Mouse (Mus musculus) brain, adult 2 months (tissue): ENCODE measurements around the gene Mllt11.

Experiments
- DNase-seq: peaks from one replicate; pipeline ENCODE4 v3.0.0; 2011; ENCODE audit warnings: low read depth, low spot score

Mllt11 gene

DNA sequence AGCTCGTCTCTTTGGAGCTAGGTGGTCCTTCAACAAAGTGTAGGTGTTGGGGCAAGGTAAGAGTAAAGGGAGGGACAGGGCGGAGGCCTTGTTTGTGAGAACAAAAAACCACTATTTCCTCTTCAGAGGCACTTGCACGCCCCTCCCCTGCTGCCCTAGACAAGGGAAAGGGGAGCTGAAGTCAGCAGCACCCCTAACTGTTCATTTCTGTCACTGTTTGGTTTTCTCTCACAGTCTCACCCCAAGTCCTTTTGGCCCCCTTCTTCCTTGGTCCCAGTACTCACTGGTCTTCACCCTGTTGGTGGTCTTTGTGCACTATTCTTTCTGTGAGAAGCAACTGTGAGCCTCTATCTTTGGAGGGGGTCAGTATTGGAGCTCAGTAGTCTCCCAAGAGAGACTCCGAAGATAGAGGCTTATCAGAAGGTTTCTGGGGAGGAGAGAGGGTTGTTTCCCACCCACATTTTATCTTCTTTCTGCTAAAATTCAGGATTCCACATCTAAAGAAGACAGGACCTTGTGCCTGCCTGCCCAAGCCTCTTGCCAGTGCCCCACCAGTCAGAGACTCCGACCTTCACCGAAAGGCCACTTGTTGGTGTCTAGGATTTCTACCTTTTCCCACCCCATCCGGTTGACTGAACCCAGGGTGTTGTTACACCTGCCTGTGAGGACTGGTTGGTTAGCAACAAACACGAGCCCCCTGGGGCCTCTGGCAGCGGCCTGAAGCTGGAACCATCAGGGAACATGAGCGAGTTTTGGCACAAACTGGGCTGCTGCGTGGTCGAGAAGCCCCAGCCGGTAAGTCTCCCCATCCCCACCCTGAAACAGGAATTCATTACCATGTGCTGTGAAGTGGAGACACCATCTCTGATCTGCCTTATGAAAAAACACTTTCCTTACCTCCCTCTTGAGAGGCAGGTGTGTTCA is at the start of gene Mllt11:
Mllt11 (minus strand) TSS at position 874 of the 924 bp plus-strand sequence.
- no peak for DNase-seq

DNA sequence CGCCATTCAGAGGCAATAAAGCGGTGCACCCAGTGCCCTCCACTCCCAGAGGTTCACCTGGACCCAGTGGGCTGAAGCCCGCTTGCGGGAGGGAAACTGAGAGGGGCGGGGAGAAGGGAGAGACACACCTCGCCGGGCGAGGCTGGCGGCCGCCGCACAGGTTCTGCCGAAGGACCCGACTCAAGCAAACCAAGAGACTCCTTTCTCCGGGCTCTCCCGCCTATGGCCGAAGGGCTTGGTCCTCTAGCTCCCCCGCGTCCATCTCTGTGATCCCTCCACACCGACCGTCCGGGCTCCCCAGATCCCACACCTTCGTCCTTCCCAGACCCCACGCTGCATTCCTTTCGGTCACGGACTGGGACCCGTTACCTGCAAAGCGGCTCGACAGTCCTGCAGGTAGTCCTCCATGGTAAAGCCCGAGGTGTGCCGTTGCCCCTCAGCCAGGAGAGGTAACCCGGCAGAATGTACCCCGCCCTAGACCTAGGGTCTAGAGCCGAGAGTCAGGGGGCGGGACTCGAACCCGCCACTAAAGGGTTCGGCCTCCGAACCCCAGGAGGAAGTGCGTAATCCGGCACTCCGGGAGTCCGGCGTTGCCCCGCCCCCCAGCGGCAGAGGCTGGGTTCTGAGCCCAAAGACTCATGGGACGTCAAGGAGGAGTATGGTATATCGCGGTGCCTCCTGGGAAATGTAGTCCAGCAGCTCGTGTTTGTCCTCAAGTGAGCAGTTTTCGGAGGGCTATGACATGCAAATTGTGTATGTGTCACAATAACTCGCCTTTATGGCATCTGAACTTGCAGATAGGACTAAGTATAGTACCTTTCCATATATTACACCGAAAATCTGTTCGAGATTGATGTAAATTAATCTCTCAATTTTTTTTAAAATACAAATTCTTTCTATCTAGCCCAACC is 49.5 kb upstream of the Mllt11 start, which contains the start of the genes Mindy1 and Prune1:
Mindy1 (plus strand) TSS at position 130 of the 911 bp plus-strand sequence.
Prune1 (minus strand) TSS at position 861 of the 911 bp plus-strand sequence.
- DNase-seq = peak; percentile 99

DNA sequence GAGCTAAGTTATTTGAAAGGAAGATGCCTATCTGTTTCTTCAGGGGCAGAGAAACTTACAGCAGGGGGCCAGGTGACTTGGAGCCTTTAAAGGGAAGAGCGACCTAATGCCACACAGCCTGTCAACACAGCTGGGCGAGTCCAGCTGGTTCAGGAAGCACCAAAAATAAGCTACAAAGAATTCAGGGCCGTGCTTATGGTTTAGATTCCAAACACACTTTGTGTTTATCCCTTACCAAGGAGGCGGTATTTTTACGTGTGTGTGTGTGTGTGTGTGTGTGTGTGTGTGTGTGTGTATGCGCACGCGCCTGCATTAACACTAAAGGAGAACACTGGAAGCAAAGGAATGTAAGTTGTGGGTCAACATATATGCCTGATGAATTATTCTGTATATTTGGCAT is 48.8 kb upstream of the Mllt11 start:
- peak; percentile 56 for DNase-seq

DNA sequence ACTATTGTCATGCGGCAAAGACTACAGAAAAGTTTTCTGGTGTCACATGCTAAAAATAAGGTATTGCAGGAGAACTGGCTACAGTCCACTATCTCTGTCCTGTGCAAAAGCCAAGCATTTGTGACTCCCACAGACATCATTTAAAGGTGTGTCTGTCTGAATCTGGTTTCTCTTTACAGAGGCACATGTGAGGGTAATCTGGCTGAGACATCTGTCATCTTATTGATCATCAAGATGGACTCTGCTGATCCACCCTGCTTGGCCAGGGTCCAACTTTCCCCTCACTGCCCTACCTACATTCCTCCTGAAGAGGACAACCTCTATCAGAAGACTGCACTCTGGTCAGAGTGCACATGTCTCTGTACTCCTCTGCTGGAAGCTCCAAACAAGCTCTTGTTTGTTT is 45.2 kb upstream of the Mllt11 start:
- no peak for DNase-seq

DNA sequence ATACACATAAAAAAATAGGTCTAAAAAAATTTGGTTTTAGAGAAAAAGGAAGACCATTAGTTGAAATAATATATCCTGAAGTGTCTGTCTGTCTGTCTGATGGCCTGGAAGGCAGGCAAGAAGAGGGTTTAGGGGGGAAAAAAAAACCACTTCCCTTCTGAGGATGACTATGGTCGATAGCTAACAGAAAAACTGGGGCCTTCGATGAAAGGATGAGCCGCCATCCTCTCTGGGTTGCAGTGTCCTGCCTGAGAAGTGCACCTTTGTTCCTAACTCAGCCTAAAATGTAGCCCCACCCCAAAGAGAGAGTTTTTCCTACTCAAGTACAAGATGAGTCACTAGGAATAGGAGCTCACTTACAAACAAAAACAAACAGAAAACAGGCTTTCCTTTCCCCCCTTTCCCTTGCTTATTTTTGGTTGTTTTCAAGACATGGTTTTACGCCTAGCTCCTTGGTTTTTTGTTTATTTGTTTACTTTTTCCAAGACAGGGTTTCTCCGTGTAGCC is 44.5 kb upstream of the Mllt11 start:
- no peak for DNase-seq

DNA sequence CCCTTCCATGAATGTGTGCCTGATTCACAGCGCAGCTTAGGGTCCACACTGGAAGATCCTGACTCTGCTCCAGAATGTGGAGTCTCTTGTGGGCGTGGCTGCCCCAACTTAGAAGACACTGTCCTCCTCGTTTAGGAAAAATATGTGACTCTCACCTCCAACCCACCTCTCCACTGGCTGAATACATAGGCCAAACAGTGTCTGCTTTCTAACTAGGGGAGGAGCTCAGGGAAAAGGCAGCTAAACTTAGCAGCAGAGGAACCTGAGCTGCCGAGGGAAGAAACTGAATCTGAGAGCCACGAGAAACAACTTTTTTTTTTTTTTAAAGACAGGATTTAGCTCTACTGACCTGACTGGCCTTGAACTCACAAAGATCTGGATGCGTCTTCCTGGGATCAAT is 43.2 kb upstream of the Mllt11 start:
- DNase-seq = no peak

DNA sequence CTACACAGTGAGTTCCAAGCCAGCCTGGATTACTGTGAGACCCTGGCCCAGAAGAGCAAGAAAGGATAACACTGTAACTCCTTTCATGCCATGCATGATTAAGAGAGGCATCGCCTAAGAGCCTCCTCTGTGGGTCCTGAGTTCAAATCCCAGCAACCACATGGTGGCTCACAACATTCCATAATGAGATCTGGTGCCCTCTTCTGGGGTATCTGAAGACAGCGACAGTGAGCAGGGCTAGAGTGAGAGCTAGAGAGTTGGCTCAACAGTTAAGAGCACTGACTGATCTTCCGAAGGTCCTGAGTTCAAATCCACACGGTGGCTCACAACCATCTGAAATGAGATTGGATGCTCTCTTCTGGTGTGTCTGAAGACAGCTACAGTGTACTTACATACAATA is 42.5 kb upstream of the Mllt11 start:
- DNase-seq = no peak

DNA sequence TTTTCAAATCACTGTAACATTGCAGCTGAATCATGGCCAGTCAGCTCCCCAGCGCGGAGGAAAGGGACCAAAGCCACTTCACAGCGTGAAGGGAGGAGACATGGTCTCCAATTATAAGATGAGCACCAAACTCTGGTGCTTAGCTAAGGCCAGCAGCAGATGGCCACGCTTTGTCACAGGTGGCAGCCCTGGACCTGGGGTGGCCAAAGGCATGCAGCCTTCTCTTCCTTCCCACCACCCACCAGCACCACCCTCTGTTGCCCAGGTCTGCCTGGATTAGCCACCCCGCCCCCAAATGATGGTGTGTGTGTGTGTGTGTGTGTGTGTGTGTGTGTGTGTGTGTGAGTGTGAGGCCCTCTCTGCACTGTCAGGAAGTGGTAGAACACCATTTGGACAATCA is 41.5 kb upstream of the Mllt11 start:
- peak; percentile 98 for DNase-seq

DNA sequence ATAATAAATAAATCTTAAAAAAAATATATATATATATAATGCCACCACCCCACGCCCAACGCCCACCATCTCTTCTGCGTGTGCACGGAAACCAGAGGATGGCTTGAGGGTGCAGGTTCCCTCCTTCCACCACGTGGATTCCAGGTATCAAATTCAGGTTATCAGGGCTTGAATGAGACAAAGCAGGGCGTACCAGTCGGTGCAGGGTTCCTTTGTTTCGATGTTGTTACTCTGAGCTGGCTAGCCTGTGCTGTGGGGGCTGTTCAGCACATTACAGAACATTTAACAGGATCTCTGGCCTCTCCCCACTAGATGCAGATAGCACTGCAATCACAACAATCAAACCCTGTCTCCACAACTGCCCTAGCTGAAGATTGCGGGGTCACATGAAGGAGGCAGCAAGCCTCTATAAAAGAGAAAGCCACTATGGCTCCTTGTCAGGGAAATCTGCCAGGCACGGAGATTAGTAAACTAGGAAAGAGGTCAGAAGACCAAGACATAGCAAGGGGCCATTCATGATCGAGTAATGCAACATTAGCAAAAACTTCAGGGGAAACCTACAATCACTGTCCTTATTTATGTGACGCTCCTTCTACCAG is 38.9 kb upstream of the Mllt11 start:
- DNase-seq = peak; percentile 24

DNA sequence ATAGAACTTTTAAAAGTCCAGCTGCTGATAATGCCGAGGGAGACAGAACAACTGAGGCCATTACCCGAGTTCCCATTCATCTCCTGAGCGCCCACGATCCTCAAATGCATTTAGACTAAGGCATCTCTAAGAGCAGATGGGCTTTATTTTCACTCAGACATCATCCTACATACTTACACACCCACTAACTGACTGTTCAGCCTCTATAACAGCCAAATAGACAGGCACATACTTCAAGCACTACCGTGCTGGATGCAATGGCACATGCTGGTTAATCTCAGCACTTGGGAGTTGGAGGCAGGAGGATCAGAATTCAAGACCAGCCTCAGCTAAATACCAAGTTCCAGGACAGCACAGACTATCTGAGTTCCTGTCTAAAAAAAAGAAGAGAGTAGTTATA is 37.8 kb upstream of the Mllt11 start:
- DNase-seq = peak; percentile 81

DNA sequence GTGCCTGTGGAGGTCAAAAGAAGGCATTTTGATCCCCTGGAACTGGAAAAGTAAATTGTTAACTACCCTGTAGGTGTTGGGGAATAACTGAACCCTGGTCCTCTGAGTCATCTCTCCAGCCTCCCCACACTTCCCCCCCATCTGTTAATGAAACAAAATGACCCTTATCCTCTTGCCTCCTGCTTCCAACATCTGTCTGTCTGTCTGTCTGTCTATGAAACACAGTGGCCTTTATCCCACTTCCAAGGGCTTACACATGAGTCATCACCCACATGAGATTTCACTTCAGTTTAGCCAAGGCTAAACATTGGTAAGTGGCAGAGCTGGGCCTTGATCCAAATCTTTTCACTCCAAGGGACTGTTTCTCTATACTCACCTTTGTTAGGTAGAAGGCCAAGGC is 35.9 kb upstream of the Mllt11 start:
- no peak for DNase-seq

DNA sequence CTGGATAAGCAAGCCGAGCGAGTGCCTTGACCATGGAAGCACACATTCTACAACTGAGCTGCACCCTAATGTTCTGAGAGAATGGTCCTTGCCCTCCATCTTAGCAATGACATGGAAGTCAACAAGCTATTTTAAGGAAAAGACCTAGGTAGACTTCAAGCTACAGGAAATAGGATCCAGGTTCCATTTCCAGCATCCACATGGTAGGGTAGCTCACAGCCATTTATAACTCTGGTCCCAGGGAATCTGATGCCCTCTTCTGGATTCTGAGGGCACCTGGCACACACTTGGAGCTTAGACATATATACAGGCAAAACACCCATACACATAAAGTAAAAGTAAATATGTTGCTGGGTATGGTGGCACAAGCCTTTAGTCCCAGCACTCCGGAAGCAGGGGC is 34.1 kb upstream of the Mllt11 start:
- DNase-seq = no peak

DNA sequence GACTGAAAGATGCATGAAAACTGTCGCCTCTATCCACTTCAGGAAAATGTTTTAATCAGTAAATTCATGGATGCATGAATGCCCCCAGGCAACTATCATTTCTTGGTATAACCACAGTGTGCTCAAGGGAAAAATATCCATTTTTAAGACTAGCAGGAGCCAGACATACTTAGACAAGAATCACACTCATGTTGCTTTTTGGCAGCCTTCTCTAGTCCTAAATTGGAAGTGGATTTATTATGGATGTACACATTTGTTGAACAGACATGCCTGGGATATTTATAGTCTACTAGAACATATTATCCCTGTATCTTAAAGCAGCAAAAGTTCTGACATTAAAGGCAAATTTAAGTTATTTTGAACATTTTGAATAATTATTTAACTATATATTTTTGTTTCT is 32.8 kb upstream of the Mllt11 start:
- DNase-seq = peak; percentile 69

DNA sequence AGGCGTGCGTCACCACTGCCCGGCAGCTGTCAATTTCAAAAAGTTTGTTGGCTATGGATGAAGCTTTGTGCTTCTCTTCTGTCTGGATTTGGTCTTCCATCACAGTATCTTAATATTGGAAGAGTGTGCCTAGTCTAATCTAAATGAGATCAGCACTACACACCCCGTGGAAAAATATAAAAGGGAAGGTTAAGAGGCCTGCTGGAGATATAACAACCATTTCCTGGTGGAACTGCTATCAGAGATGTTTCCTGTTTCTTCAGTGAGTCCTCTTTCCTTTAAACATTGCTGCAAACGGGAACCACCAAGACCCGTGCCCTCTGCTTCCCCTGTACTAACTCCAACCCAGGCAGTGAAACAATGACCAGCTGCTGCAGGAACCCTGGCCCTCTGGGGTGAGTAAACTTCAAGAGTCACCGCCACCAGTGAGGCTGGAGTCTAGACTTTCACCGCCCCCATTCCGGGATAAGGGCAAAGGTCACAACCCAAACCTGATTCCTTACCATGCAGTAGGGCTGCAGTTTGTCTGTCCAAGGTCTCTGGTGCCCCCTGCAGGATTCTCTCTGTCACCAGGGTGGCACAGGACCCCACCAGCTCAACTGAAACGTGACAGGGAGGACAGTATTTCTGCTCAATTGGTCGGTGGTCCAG is 31.2 kb upstream of the Mllt11 start:
- peak; percentile 64 for DNase-seq

DNA sequence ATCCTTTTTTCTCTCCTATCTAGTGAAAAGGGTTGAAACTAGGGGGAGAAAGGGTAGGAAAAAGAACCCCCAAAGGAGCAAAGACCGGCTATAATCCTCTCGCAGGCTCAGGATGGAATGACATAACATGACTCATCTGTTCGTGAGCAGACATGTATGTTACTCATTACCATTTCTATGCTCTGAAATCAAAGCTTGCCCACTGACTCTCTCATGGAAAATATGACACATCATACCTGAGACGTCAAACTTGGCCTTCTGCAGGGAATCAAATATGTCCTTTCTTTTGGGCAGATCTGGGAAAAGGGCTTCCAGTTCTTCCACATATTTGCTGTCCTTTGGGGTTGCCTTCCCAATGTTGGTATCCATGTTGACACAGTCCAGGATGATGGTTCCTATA is 30.0 kb upstream of the Mllt11 start:
- no peak for DNase-seq

DNA sequence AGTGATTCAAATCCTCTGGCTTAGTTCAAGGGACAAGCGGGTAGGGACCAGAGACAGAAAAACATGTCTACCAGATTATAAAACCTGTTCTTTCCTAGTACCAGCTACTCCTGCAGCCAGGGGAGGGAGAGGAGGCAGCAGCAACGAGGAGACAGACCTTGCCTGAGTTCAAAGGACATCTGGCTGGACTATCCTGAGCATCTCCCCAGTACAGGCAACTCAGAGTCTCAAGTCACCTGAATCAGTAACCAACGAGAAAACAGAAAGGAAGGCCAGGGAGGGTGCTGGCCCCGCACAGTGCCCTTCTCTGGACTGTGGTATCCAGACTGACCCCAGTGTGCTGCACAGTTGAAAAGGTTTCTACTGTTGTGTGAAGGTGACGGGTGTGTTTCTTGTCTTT is 25.0 kb upstream of the Mllt11 start:
- DNase-seq = no peak

DNA sequence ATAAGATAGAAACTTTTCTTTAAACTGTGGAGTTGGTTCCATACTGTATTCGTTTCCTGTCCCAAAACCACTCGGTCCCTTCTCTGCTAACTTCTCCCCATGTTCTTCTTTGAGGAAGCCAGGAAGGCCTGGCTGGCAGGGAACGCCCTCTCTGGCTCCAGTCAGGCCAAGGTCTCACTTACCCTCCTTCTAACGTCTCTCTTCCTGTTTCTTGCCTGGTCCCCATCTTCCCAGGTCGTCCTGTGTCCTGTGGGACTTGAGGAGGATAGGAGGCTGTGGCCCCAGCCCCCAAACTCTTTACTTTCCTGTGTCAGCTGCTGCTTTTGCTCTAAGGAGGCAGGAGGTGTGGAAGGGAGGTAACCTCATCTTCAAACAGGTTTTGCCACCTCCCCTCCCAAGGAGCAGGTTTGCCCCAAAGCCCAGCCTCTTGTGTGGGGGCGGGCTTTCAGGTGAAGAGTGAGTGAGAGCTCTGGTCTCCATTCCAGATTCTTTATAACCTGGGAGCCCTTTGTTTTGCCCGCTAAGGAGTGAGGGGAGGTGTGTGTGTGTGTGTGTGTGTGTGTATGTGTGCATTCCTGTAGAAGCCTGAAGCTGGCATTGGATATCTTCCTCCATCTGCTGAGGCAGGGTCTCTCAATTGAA is 18.9 kb upstream of the Mllt11 start, which contains the start of gene Bnipl:
Bnipl (minus strand) TSS at position 411 of the 642 bp plus-strand sequence.
- no peak for DNase-seq

DNA sequence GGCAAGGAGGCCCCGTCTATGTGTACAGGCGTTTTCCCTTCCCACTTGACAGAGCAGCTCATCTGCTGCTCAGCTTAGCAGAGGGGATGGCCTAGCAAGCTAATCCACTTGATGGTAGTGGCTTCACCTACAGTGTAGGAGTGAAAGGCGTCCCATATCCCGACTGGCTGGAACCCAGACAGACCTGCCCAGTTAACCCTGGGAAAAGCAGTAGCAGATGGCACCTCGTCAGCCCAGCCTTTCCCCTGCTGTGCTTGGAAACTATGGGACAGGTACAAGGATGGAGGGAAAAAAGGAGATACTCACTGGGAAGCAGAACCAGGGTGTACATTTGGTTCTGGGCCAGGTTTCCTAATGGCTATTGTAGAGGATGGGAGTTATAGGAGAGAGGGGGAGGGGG is 18.4 kb upstream of the Mllt11 start:
- DNase-seq = peak; percentile 91

DNA sequence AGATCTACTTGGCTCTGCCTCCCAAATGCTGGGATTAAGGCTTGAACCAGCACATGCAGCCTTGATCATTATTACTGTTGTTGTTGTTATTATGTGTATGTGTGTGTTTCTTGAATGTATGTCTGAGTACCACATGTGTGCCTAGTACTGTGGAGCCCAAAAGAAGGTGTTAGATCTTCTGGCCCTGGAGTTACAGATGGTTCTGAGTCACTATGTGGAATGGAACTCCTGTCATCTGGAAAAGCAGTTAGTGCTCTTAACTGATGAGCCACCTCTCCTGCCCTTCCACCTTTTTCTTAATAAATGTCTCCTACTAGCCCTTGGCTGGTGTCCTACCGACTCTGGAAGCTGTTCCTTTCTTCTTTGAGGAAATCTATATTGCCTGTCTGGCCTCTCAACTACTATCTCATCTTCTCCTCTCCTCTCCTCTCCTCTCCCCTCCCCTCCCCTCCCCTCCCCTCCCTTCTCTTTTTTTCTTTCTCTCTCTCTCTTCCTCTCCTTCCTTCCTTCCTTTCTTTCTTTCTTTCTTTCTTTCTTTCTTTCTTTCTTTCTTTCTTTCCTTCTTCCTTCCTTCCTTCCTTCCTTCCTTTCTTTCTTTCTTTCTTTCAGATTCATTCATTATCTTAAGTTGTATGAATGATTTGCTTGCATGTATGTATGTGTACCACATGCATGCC is 15.8 kb upstream of the Mllt11 start:
- no peak for DNase-seq
